Mouse (Mus musculus): ENCODE measurements at regions not wholly inside any gene's neighbourhood (a gene's known extent, or its start where the extent isn't known, plus 50 kb on each side); places are given as distances from the start of the nearest gene placed in this dataset.

DNA sequence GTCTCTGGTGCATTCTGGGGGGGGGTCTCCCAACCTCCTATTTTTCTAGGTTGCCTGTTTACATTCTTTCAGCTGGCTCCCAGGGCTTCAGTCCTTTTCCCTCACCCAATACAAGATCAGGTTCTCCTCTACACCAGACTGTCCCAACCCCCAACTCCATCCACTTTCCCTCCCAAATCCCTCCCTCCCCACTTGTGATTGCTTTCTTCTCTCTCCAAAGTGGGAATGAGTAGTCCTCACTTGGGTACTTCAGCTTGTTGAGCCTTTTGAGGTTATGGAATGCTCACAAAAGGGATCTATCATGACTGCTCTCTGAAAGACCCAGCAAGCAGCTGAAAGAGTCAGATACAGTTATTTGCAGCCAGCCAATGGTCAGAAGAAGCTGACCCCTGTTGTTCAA, 399.3 kb upstream of the Megf9 start:
- TF ChIP-seq CTCF (IDR thresholded peaks at IDR 0.05; ENCODE audit: borderline replicate concordance, insufficient read depth, low read depth, low read length) (no peak), POLR2A (IDR thresholded peaks at IDR 0.05; ENCODE audit: borderline replicate concordance, insufficient read depth, low read length) (no peak)

Data from cerebellum, adult 2 months (tissue).